Mouse (Mus musculus) layer of hippocampus, adult 9-11 months (tissue): ENCODE measurements at regions not wholly inside any gene's neighbourhood (a gene's known extent, or its start where the extent isn't known, plus 50 kb on each side); places are given as distances from the start of the nearest gene placed in this dataset.

ENCODE experiments used
- DNase-seq: peaks from one replicate; pipeline ENCODE4 v3.0.0; 2022

GRCm38 (mm10) chr5:21109030-21109429, 53.3 kb upstream of the Ptpn12 start:
- DNase-seq: no peak

GRCm38 (mm10) chr5:21113377-21113776, 57.7 kb upstream of the Ptpn12 start:
- DNase-seq: no peak

- no peak for DNase-seq
These were observed 59.8 kb upstream of the Ptpn12 start for GRCm38 (mm10) chr5:21115552-21115951.

- DNase-seq: no peak
These were observed 63.0 kb upstream of the Gsap start for GRCm38 (mm10) chr5:21123081-21123480.

- DNase-seq: no peak
These were observed 61.0 kb upstream of the Gsap start for GRCm38 (mm10) chr5:21125085-21125484.

GRCm38 (mm10) chr5:21131173-21131572, 54.9 kb upstream of the Gsap start:
- peak; percentile 60 for DNase-seq

- DNase-seq: peak; percentile 8
These were observed 54.1 kb upstream of the Gsap start for GRCm38 (mm10) chr5:21131943-21132342.

GRCm38 (mm10) chr5:21135476-21135875, 50.6 kb upstream of the Gsap start:
- DNase-seq: no peak

- DNase-seq: no peak
These were observed 50.0 kb upstream of the Gsap start for GRCm38 (mm10) chr5:21136081-21136480.
